Mouse (Mus musculus): Measurements from ENCODE around the gene Cenpo. TPM values are rescaled to one million over a fixed set of nuclear protein-coding genes. Genes with fewer than 3 reads are reported as not detected.

Cenpo gene
- polyA plus RNA-seq, 1 experiment from 2014 or later = 18.4 TPM

- H3K4me3 ChIP-seq (ENCODE audit: low read length) = no peak overlapping the region
- no peak for ATAC-seq (ENCODE audit: low read depth)
- WGBS = 86% methylated on average over 11 of the region's 11 CpGs
- H3K4me1 ChIP-seq (replicated peaks; ENCODE audit: control insufficient read depth, insufficient read depth, low read length) = no peaks in the 10 kb centered on the region
- no peak overlapping the region for H3K4me2 ChIP-seq (ENCODE audit: low read depth, low read length)
- no peaks in the 10 kb centered on the region for H3K9me3 ChIP-seq (ENCODE audit: control insufficient read depth, low read length)
- no peaks in the 10 kb centered on the region for H3K27me3 ChIP-seq (ENCODE audit: control insufficient read depth, insufficient read depth, low read depth, low read length)
- no peak overlapping the region for H3K27ac ChIP-seq (ENCODE audit: low read length)
- peaks cover 17% of the 10 kb centered on the region for H3K36me3 ChIP-seq (ENCODE audit: control insufficient read depth, insufficient read depth, low read length)
- H3K9ac ChIP-seq (ENCODE audit: low read length) = no peak overlapping the region
Observed at GRCm38 (mm10) chr12:4206106-4206505, 28.0 kb downstream of the Cenpo start.

- Histone ChIP-seq H3K4me2 (ENCODE audit: low read depth, low read length) (no peak overlapping the region), H3K9ac (ENCODE audit: low read length) (no peak overlapping the region), H3K27ac (ENCODE audit: low read length) (no peak overlapping the region), H3K36me3 (ENCODE audit: control insufficient read depth, insufficient read depth, low read length) (peaks cover 13% of the 10 kb centered on the region), H3K27me3 (ENCODE audit: control insufficient read depth, insufficient read depth, low read depth, low read length) (no peaks in the 10 kb centered on the region), H3K4me3 (ENCODE audit: low read length) (no peak overlapping the region), H3K4me1 (replicated peaks; ENCODE audit: control insufficient read depth, insufficient read depth, low read length) (no peaks in the 10 kb centered on the region), H3K9me3 (ENCODE audit: control insufficient read depth, low read length) (no peaks in the 10 kb centered on the region)
- 81% methylated on average over 4 of the region's 4 CpGs for WGBS
- no peak for ATAC-seq (ENCODE audit: low read depth)
Observed at GRCm38 (mm10) chr12:4202206-4202605, 31.9 kb downstream of the Cenpo start.

GRCm38 (mm10) chr12:4201454-4202200 lies 32.5 kb downstream of the Cenpo start:
- H3K9ac ChIP-seq (ENCODE audit: low read length) = no peak overlapping the region
- H3K9me3 ChIP-seq (ENCODE audit: control insufficient read depth, low read length) = no peaks in the 10 kb centered on the region
- H3K4me1 ChIP-seq (replicated peaks; ENCODE audit: control insufficient read depth, insufficient read depth, low read length) = no peaks in the 10 kb centered on the region
- H3K4me3 ChIP-seq (ENCODE audit: low read length) = no peak overlapping the region
- peaks cover 10% of the 10 kb centered on the region for H3K36me3 ChIP-seq (ENCODE audit: control insufficient read depth, insufficient read depth, low read length)
- H3K4me2 ChIP-seq (ENCODE audit: low read depth, low read length) = no peak overlapping the region
- WGBS = 85% methylated on average over 13 of the region's 13 CpGs
- H3K27me3 ChIP-seq (ENCODE audit: control insufficient read depth, insufficient read depth, low read depth, low read length) = no peaks in the 10 kb centered on the region
- H3K27ac ChIP-seq (ENCODE audit: low read length) = no peak overlapping the region
- ATAC-seq (ENCODE audit: low read depth) = no peak

GRCm38 (mm10) chr12:4199271-4199670 lies 34.8 kb downstream of the Cenpo start:
- no peak overlapping the region for H3K4me3 ChIP-seq (ENCODE audit: low read length)
- no peak overlapping the region for H3K27ac ChIP-seq (ENCODE audit: low read length)
- H3K9me3 ChIP-seq (ENCODE audit: control insufficient read depth, low read length) = no peaks in the 10 kb centered on the region
- 95% methylated on average over 11 of the region's 11 CpGs for WGBS
- peaks cover 6% of the 10 kb centered on the region; the same call in 1 of the 2 replicates for H3K36me3 ChIP-seq (ENCODE audit: control insufficient read depth, insufficient read depth, low read length)
- no peaks in the 10 kb centered on the region for H3K27me3 ChIP-seq (ENCODE audit: control insufficient read depth, insufficient read depth, low read depth, low read length)
- peaks cover under 1% of the 10 kb centered on the region; the same call in 1 of the 2 replicates for H3K4me1 ChIP-seq (replicated peaks; ENCODE audit: control insufficient read depth, insufficient read depth, low read length)
- H3K4me2 ChIP-seq (ENCODE audit: low read depth, low read length) = no peak overlapping the region
- no peak overlapping the region for H3K9ac ChIP-seq (ENCODE audit: low read length)
- ATAC-seq (ENCODE audit: low read depth) = no peak

GRCm38 (mm10) chr12:4198702-4199101 lies 35.4 kb downstream of the Cenpo start:
- Histone ChIP-seq H3K4me1 (replicated peaks; ENCODE audit: control insufficient read depth, insufficient read depth, low read length) (peaks cover 6% of the 10 kb centered on the region; the same call in 1 of the 2 replicates), H3K4me2 (ENCODE audit: low read depth, low read length) (no peak overlapping the region), H3K36me3 (ENCODE audit: control insufficient read depth, insufficient read depth, low read length) (peaks cover 6% of the 10 kb centered on the region; the same call in 1 of the 2 replicates), H3K27me3 (ENCODE audit: control insufficient read depth, insufficient read depth, low read depth, low read length) (no peaks in the 10 kb centered on the region), H3K9me3 (ENCODE audit: control insufficient read depth, low read length) (no peaks in the 10 kb centered on the region), H3K9ac (ENCODE audit: low read length) (no peak overlapping the region), H3K27ac (ENCODE audit: low read length) (no peak overlapping the region), H3K4me3 (ENCODE audit: low read length) (no peak overlapping the region)
- WGBS = 85% methylated on average over 4 of the region's 4 CpGs
- no peak for ATAC-seq (ENCODE audit: low read depth)

GRCm38 (mm10) chr12:4194643-4195042 lies 39.5 kb downstream of the Cenpo start:
- Histone ChIP-seq H3K4me3 (ENCODE audit: low read length) (no peak overlapping the region), H3K9me3 (ENCODE audit: control insufficient read depth, low read length) (no peaks in the 10 kb centered on the region), H3K36me3 (ENCODE audit: control insufficient read depth, insufficient read depth, low read length) (peaks cover 3% of the 10 kb centered on the region; the same call in 1 of the 2 replicates), H3K9ac (ENCODE audit: low read length) (no peak overlapping the region), H3K4me2 (ENCODE audit: low read depth, low read length) (no peak overlapping the region), H3K27ac (ENCODE audit: low read length) (no peak overlapping the region), H3K27me3 (ENCODE audit: control insufficient read depth, insufficient read depth, low read depth, low read length) (no peaks in the 10 kb centered on the region), H3K4me1 (replicated peaks; ENCODE audit: control insufficient read depth, insufficient read depth, low read length) (peaks cover 22% of the 10 kb centered on the region)
- 89% methylated on average over 14 of the region's 14 CpGs for WGBS
- no peak for ATAC-seq (ENCODE audit: low read depth)

- 29% methylated on average over 10 of the region's 10 CpGs for WGBS
- H3K27ac ChIP-seq (ENCODE audit: low read length) = peak overlapping the region; percentile 51
- peak; percentile 74 for ATAC-seq (ENCODE audit: low read depth)
- H3K4me1 ChIP-seq (replicated peaks; ENCODE audit: control insufficient read depth, insufficient read depth, low read length) = peaks cover 30% of the 10 kb centered on the region
- H3K4me3 ChIP-seq (ENCODE audit: low read length) = no peak overlapping the region
- H3K9ac ChIP-seq (ENCODE audit: low read length) = no peak overlapping the region
- H3K9me3 ChIP-seq (ENCODE audit: control insufficient read depth, low read length) = no peaks in the 10 kb centered on the region
- H3K36me3 ChIP-seq (ENCODE audit: control insufficient read depth, insufficient read depth, low read length) = peaks cover 3% of the 10 kb centered on the region; the same call in 1 of the 2 replicates
- H3K27me3 ChIP-seq (ENCODE audit: control insufficient read depth, insufficient read depth, low read depth, low read length) = no peaks in the 10 kb centered on the region
- H3K4me2 ChIP-seq (ENCODE audit: low read depth, low read length) = no peak overlapping the region
Observed at GRCm38 (mm10) chr12:4193025-4193740, 40.9 kb downstream of the Cenpo start.

- peaks cover 32% of the 10 kb centered on the region for H3K4me1 ChIP-seq (replicated peaks; ENCODE audit: control insufficient read depth, insufficient read depth, low read length)
- no peak overlapping the region for H3K4me3 ChIP-seq (ENCODE audit: low read length)
- H3K4me2 ChIP-seq (ENCODE audit: low read depth, low read length) = no peak overlapping the region
- 50% methylated on average over 6 of the region's 6 CpGs for WGBS
- H3K27me3 ChIP-seq (ENCODE audit: control insufficient read depth, insufficient read depth, low read depth, low read length) = no peaks in the 10 kb centered on the region
- ATAC-seq (ENCODE audit: low read depth) = no peak
- no peak overlapping the region for H3K9ac ChIP-seq (ENCODE audit: low read length)
- peak overlapping the region; percentile 51 for H3K27ac ChIP-seq (ENCODE audit: low read length)
- no peaks in the 10 kb centered on the region; the same call in 1 of the 2 replicates for H3K36me3 ChIP-seq (ENCODE audit: control insufficient read depth, insufficient read depth, low read length)
- H3K9me3 ChIP-seq (ENCODE audit: control insufficient read depth, low read length) = no peaks in the 10 kb centered on the region
Observed at GRCm38 (mm10) chr12:4192514-4192913, 41.6 kb downstream of the Cenpo start.

- H3K4me1 ChIP-seq (replicated peaks; ENCODE audit: control insufficient read depth, insufficient read depth, low read length) = peaks cover 29% of the 10 kb centered on the region
- no peaks in the 10 kb centered on the region for H3K27me3 ChIP-seq (ENCODE audit: control insufficient read depth, insufficient read depth, low read depth, low read length)
- H3K27ac ChIP-seq (ENCODE audit: low read length) = no peak overlapping the region
- no peaks in the 10 kb centered on the region for H3K9me3 ChIP-seq (ENCODE audit: control insufficient read depth, low read length)
- H3K9ac ChIP-seq (ENCODE audit: low read length) = no peak overlapping the region
- WGBS = 51% methylated on average over 5 of the region's 5 CpGs
- H3K36me3 ChIP-seq (ENCODE audit: control insufficient read depth, insufficient read depth, low read length) = no peaks in the 10 kb centered on the region
- H3K4me2 ChIP-seq (ENCODE audit: low read depth, low read length) = no peak overlapping the region
- no peak overlapping the region for H3K4me3 ChIP-seq (ENCODE audit: low read length)
- ATAC-seq (ENCODE audit: low read depth) = no peak
Observed at GRCm38 (mm10) chr12:4189060-4189447, 45.0 kb downstream of the Cenpo start.

All from lung, embryonic 16.5 days (tissue).